Mouse (Mus musculus) bone marrow macrophage, adult 2 months (primary cell): ENCODE data around the gene Arhgef33.

Experiments
- CTCF ChIP-seq: IDR thresholded peaks from 2 replicates; pipeline ENCODE4 v1.5.1; 2012; ENCODE audit warnings: low read depth, mild to moderate bottlenecking, low read length, moderate library complexity
- POLR2A ChIP-seq: IDR thresholded peaks from 2 replicates; pipeline ENCODE4 v1.6.1; 2012; ENCODE audit warnings: mild to moderate bottlenecking, low read depth, low read length, borderline replicate concordance

DNA sequence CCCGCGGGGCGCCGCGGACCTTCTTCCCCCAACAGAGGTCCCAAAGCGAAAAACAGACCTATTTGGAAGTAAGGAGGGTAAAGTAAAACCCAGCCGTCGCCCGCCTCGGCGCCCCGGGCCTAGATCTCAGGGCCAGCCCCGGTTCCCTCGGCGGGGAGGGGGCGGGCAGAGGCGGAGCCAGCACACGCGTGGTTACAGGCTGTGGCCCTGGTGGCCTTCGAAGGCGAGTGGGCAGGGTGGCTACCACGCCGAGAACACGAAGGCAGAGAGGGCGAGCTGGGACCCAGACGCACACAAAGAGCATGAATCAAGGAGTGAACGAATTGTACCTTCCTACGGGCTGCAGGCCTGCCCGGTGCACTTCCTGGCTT is 66.5 kb downstream of the Arhgef33 start:
- TF ChIP-seq CTCF, result no peak
- no peak for TF ChIP-seq POLR2A
